Mouse (Mus musculus) hindbrain, postnatal 0 days (tissue): ENCODE measurements around the gene Shisal2b. TPM values are rescaled to one million over a fixed set of nuclear protein-coding genes. Genes with fewer than 3 reads are reported as not detected.
A peak's percentile ranks its signal among the peaks of the same experiment; 100 is the strongest.
"Not testable (repeated sequence)": the region's sequence is repeated elsewhere in the genome, so short reads cannot be mapped to it uniquely, and the experiment has no call there.

Experiments used
- ATAC-seq: fragments of 200-750 bp; cut with Nextera tagmentation; 2 replicates; pipeline ENCODE4 v1.8.0; 2017; ENCODE audit warnings: mild to moderate bottlenecking, moderate TSS enrichment, moderate library complexity
- DNase-seq: peaks from one replicate; pipeline ENCODE4 v3.0.0-alpha.2; 2015; ENCODE audit warnings: low spot score
- H3K27ac ChIP-seq: fragments of 300-500 bp; sonication (generic); 2 replicates; pipeline ENCODE4 v1.5.1; 2014; ENCODE audit warnings: mild to moderate bottlenecking
- H3K27me3 ChIP-seq: fragments of 300-500 bp; sonication (generic); 2 replicates; pipeline ENCODE4 v1.6.1; 2014; ENCODE audit warnings: low read length, mixed read lengths; ENCODE audit not compliant: insufficient read depth
- H3K36me3 ChIP-seq: fragments of 300-500 bp; sonication (generic); 2 replicates; pipeline ENCODE4 v1.6.1; 2014; ENCODE audit warnings: low read length, mixed read lengths; ENCODE audit not compliant: insufficient read depth
- H3K4me1 ChIP-seq: fragments of 300-500 bp; sonication (generic); 2 replicates; pipeline ENCODE4 v1.6.1; 2014; ENCODE audit warnings: antibody characterized with exemption, low read length, mixed read lengths; ENCODE audit not compliant: insufficient read depth
- H3K4me2 ChIP-seq: fragments of 300-500 bp; sonication (generic); 2 replicates; pipeline ENCODE4 v1.6.1; 2014; ENCODE audit warnings: low read depth, mild to moderate bottlenecking, low read length, moderate library complexity, mixed read lengths
- H3K4me3 ChIP-seq: fragments of 300-500 bp; sonication (generic); 2 replicates; pipeline ENCODE4 v1.5.1; 2014; ENCODE audit warnings: low read length
- H3K9ac ChIP-seq: fragments of 300-500 bp; sonication (generic); replicated peaks from 2 replicates; pipeline ENCODE4 v1.6.1; 2014; ENCODE audit warnings: mild to moderate bottlenecking, low read length, moderate library complexity, mixed read lengths
- H3K9me3 ChIP-seq: fragments of 300-500 bp; sonication (generic); 2 replicates; pipeline ENCODE4 v1.6.1; 2016; ENCODE audit warnings: low read length, mixed read lengths
- CTCF ChIP-seq: IDR thresholded peaks from 2 replicates; pipeline ENCODE4 v1.5.1; 2016; ENCODE audit warnings: antibody characterized with exemption, control low read depth, low read depth
- WGBS: fragments of 180-500 bp; shearing (Covaris S2); extraction: QIAGEN DNeasy Blood & Tissue Kit; methylation state at CpG from one replicate; pipeline ENCODE4 v1.1.7; 2014; 5-methylcytosine and 5-hydroxymethylcytosine counted together
- polyA plus RNA-seq: library from polyadenylated mRNA; unstranded; fragments of >200 nt; fragmentation: Nextera tagmentation; extraction: Ambion mirVana; gene quantifications from 2 replicates; pipeline ENCODE4 v1.2.1, GENCODE M21; 2015
- total RNA-seq: library from RNA; depleted of rRNA; stranded (reverse); fragments of >200 nt; gene quantifications from 2 replicates; pipeline ENCODE4 v1.2.3, GENCODE M21; 2014; rRNA removed

The Shisal2b gene
- total RNA-seq (0.47 and 4.7 TPM in 2 replicates), polyA plus RNA-seq (2.6 and 3.1 TPM in 2 replicates)

DNA sequence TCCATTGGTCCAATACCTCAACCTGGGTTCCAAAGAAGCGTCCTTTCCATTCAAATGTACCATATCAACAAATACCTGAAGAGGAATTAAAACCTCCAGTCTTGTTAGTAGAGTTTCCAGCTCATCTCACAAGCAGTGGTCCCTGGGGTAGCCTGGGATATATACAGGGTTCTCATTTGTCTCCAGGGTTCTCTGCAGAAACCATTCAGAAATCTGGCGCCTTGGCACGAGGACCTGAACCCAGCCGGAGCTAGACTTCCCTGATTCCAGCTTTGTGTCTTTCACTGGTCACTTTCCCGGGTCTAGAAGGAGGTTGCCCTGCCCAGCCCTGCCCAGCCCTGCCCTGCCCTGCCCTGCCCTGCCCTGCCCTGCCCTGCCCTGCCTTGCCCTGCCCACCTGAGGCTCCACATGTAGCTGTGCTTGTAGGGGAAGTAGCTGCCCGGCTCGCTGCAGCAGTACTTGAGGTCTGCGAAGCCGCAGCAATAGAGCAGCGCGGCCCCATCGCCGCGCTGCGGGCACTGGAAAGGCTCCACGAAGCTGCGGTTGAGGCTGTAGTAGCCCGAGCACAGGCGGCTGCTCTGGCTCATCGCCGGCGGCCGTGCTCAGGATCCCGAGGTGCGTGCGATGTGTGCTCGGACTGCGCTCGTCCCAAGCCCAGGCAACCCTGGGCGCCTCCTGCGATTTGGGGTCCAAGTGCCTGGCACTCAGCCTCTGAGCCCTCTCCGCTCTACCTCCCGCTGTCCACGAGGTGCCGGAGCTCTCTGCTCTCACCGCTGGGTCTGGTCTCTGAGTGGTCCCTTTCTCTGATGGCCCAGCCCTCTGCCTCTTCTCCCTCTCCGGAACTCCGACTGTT lies at the start of gene Shisal2b:
TSS of gene Shisal2b (minus strand) at position 767 of the 853 bp plus-strand sequence.
- peak within 1 kb of the TSS; percentile 97 for H3K4me2 ChIP-seq
- 3% methylated on average over 37 of the region's 38 CpGs for WGBS
- no peaks in the 10 kb centered on the region for H3K4me1 ChIP-seq

GRCm38 (mm10) chr13:104911626-104912025 lies 47.9 kb upstream of the Shisal2b start:
- not testable (repeated sequence) for H3K4me2 ChIP-seq, H3K4me1 ChIP-seq, H3K27ac ChIP-seq, H3K36me3 ChIP-seq, H3K27me3 ChIP-seq, H3K9me3 ChIP-seq, H3K9ac ChIP-seq, DNase-seq, ATAC-seq, H3K4me3 ChIP-seq
- 35% methylated on average over 5 of the region's 5 CpGs for WGBS

More for the DNA sequence above, at the start of gene Shisal2b:
- DNase-seq, result peak; percentile 75
- peak; percentile 83 for ATAC-seq
- Histone ChIP-seq H3K36me3 (no peaks in the 10 kb centered on the region), H3K9me3 (no peaks in the 10 kb centered on the region; the same call in 1 of the 2 replicates), H3K27me3 (0 out of 2 replicates have a peak, but pooled peaks cover 4% of the 10 kb centered on the region), H3K9ac (peak within 1 kb of the TSS; percentile 62), H3K4me3 (peak within 1 kb of the TSS; percentile 54), H3K27ac (no peak within 1 kb of the TSS)
- no peak for TF ChIP-seq CTCF

GRCm38 (mm10) chr13:104911006-104911405 lies 47.3 kb upstream of the Shisal2b start:
- H3K9ac ChIP-seq, DNase-seq, H3K27ac ChIP-seq, H3K9me3 ChIP-seq, H3K4me1 ChIP-seq, H3K27me3 ChIP-seq, H3K36me3 ChIP-seq, H3K4me3 ChIP-seq, ATAC-seq, H3K4me2 ChIP-seq: not testable (repeated sequence)
- 85% methylated on average over 1 of the region's 1 CpGs for WGBS

- H3K4me2 ChIP-seq, result no peak overlapping the region
- no peaks in the 10 kb centered on the region for H3K4me1 ChIP-seq
- no peak overlapping the region for H3K27ac ChIP-seq
- H3K36me3 ChIP-seq, result no peaks in the 10 kb centered on the region
- DNase-seq (no peak), ATAC-seq (no peak)
- no peak for TF ChIP-seq CTCF
- no peaks in the 10 kb centered on the region for H3K27me3 ChIP-seq
- no peak overlapping the region for H3K4me3 ChIP-seq
- no peaks in the 10 kb centered on the region for H3K9me3 ChIP-seq
- H3K9ac ChIP-seq, result no peak overlapping the region
- 57% methylated on average over 7 of the region's 7 CpGs for WGBS
Observed at GRCm38 (mm10) chr13:104908691-104909090, 45.0 kb upstream of the Shisal2b start.

GRCm38 (mm10) chr13:104894771-104895170 lies 31.1 kb upstream of the Shisal2b start:
- Histone ChIP-seq H3K27ac (no peak overlapping the region), H3K9ac (no peak overlapping the region), H3K4me2 (no peak overlapping the region), H3K4me3 (no peak overlapping the region), H3K27me3 (no peaks in the 10 kb centered on the region), H3K4me1 (no peaks in the 10 kb centered on the region), H3K36me3 (no peaks in the 10 kb centered on the region), H3K9me3 (no peaks in the 10 kb centered on the region)
- DNase-seq (no peak), ATAC-seq (no peak)
- TF ChIP-seq CTCF, result no peak
- 90% methylated on average over 1 of the region's 1 CpGs for WGBS

GRCm38 (mm10) chr13:104892337-104892736 lies 28.6 kb upstream of the Shisal2b start:
- no peaks in the 10 kb centered on the region for H3K9me3 ChIP-seq
- H3K4me2 ChIP-seq, result no peak overlapping the region
- ATAC-seq (no peak), DNase-seq (no peak)
- H3K27me3 ChIP-seq, result no peaks in the 10 kb centered on the region
- H3K9ac ChIP-seq, result no peak overlapping the region
- no peak overlapping the region for H3K27ac ChIP-seq
- 71% methylated on average over 4 of the region's 4 CpGs for WGBS
- H3K4me3 ChIP-seq, result no peak overlapping the region
- TF ChIP-seq CTCF, result no peak
- H3K36me3 ChIP-seq, result no peaks in the 10 kb centered on the region
- no peaks in the 10 kb centered on the region for H3K4me1 ChIP-seq

- 73% methylated on average over 8 of the region's 8 CpGs for WGBS
- H3K4me3 ChIP-seq, result no peak overlapping the region
- H3K4me1 ChIP-seq, result no peaks in the 10 kb centered on the region
- no peaks in the 10 kb centered on the region for H3K27me3 ChIP-seq
- DNase-seq, result no peak
- H3K27ac ChIP-seq, result no peak overlapping the region
- H3K9me3 ChIP-seq, result no peaks in the 10 kb centered on the region
- no peak overlapping the region for H3K9ac ChIP-seq
- no peak overlapping the region for H3K4me2 ChIP-seq
- ATAC-seq, result no peak
- no peaks in the 10 kb centered on the region for H3K36me3 ChIP-seq
- no peak for TF ChIP-seq CTCF
Observed at GRCm38 (mm10) chr13:104886308-104887032, 22.8 kb upstream of the Shisal2b start.
